In genomic region chr5:45638806-45639714, GRCm38 (mm10) we compare ENCODE assay signal across 7 mouse cellular contexts. TPM values are rescaled to one million over a fixed set of nuclear protein-coding genes. Genes with fewer than 3 reads are reported as not detected.
DNase-seq lines count a peak whose midpoint lies in the region; ATAC-seq and TF ChIP-seq lines count a peak whose summit lies in the region.

Gene Fam184b, minus strand, starts transcription at chr5:45639614.

- peak; percentile 92 for ATAC-seq in intestine, embryonic 16.5 days
- peak; percentile 43; the same call in 1 of the 2 replicates for ATAC-seq in megakaryocyte, adult 5-6 weeks (ENCODE audit: poor library complexity, severe bottlenecking)

- no peaks in the 10 kb centered on the region for H3K4me1 ChIP-seq in cerebellum, adult 2 months (ENCODE audit: control insufficient read depth, insufficient read depth, low read length)
- H3K4me1 ChIP-seq in intestine, embryonic 16.5 days (ENCODE audit: control insufficient read depth, insufficient read depth, low read length): peaks cover 7% of the 10 kb centered on the region; the same call in 1 of the 2 replicates

- peak within 1 kb of the TSS; percentile 98 for H3K4me2 ChIP-seq in intestine, embryonic 16.5 days (ENCODE audit: low read depth, low read length)

- no peaks in the 10 kb centered on the region for H3K36me3 ChIP-seq in intestine, embryonic 16.5 days (ENCODE audit: control insufficient read depth, insufficient read depth, low read length)

- under 1% methylated on average over 48 of the region's 48 CpGs for WGBS in cerebellum, adult 2 months
- under 1% methylated on average over 47 of the region's 48 CpGs for WGBS in intestine, embryonic 16.5 days

- H3K27me3 ChIP-seq in cerebellum, adult 2 months (ENCODE audit: control insufficient read depth, insufficient read depth, low read length): no peaks in the 10 kb centered on the region
- no peaks in the 10 kb centered on the region for H3K27me3 ChIP-seq in intestine, embryonic 16.5 days (replicated peaks; ENCODE audit: control insufficient read depth, insufficient read depth, low read length)

- H3K27ac ChIP-seq in cerebellum, adult 2 months (ENCODE audit: insufficient read depth, low read length): peak within 1 kb of the TSS; percentile 61
- H3K27ac ChIP-seq in intestine, embryonic 16.5 days (ENCODE audit: low read length): no peak within 1 kb of the TSS

- intact Hi-C loops in left cerebral cortex, postnatal 10 days (cut with DNase I): no loop called here

- no peak for TF ChIP-seq CTCF in cerebellum, adult 2 months (IDR thresholded peaks at IDR 0.05; ENCODE audit: borderline replicate concordance, insufficient read depth, low read depth, low read length)

- 0 out of 2 replicates have a peak, but pooled peaks have one; percentile 15 for TF ChIP-seq POLR2A in cerebellum, adult 2 months (IDR thresholded peaks at IDR 0.05; ENCODE audit: borderline replicate concordance, insufficient read depth, low read length)

- H3K4me3 ChIP-seq in cerebellum, adult 2 months (replicated peaks; ENCODE audit: insufficient read depth, low read depth, low read length): peak within 1 kb of the TSS; percentile 64
- H3K4me3 ChIP-seq in intestine, embryonic 16.5 days (ENCODE audit: low read length): peak within 1 kb of the TSS; percentile 64

- peak within 1 kb of the TSS; percentile 70 for H3K9ac ChIP-seq in intestine, embryonic 16.5 days (ENCODE audit: low read depth, low read length)

- H3K9me3 ChIP-seq in intestine, embryonic 16.5 days (ENCODE audit: control insufficient read depth, low read length): no peaks in the 10 kb centered on the region

- DNase-seq in ZHBTc4 (ENCODE audit: low read depth, low spot score): peak; percentile 72
- peak; percentile 84 for DNase-seq in cerebellum, adult 2 months
- DNase-seq in forelimb bud, embryonic 11.5 days (ENCODE audit: low read depth, low spot score): peak; percentile 34
- DNase-seq in left cerebral cortex, postnatal 10 days (ENCODE audit: extremely low spot score in 1 of 2, low spot score in 2 of 2): peak; percentile 68 to 83
- DNase-seq in right cerebral cortex, adult 18-20 months: peak; percentile 88

RNA-seq across cellular contexts. Expression of gene Fam184b, which starts in this region (rescaled TPM):
- polyA plus RNA-seq in cerebellum, adult 2 months (2012; rRNA removed): 6.4 and 6.9 TPM in 2 replicates
- polyA plus RNA-seq in intestine, embryonic 16.5 days (2015; fragmentation: Nextera tagmentation; extraction: Ambion mirVana): 2.6 and 2.9 TPM in 2 replicates
- total RNA-seq in left cerebral cortex, postnatal 10 days (2021): 10 to 100 TPM; 20.2 to 22.0 TPM
- total RNA-seq in megakaryocyte, adult 5-6 weeks (2015): 0.36 TPM in 1 of 2 replicates, not detected in the other
- total RNA-seq in megakaryocyte, adult 5-6 weeks (2017): not detected in 2 replicates

Comparison
In these comparisons a context has a peak if more than half of its experiments do, and no peak if none do; other contexts are left out.
1. RNA of gene Fam184b (total RNA-seq): 20.2 to 22.0 TPM in left cerebral cortex, postnatal 10 days; 0.36 TPM in megakaryocyte, adult 5-6 weeks; every median in the first group is over 10 times any median in the second.
2. Peak in ATAC-seq in megakaryocyte, adult 5-6 weeks; RNA of the gene not detected or under 1 TPM.
3. DNase-seq: peak in every context shown above with its lines; median percentile 88 in right cerebral cortex, adult 18-20 months; 84 in cerebellum, adult 2 months; 76 in left cerebral cortex, postnatal 10 days; 72 in ZHBTc4; 34 in forelimb bud, embryonic 11.5 days.